Mouse (Mus musculus): ENCODE measurements around the gene Gspt1.

DNA sequence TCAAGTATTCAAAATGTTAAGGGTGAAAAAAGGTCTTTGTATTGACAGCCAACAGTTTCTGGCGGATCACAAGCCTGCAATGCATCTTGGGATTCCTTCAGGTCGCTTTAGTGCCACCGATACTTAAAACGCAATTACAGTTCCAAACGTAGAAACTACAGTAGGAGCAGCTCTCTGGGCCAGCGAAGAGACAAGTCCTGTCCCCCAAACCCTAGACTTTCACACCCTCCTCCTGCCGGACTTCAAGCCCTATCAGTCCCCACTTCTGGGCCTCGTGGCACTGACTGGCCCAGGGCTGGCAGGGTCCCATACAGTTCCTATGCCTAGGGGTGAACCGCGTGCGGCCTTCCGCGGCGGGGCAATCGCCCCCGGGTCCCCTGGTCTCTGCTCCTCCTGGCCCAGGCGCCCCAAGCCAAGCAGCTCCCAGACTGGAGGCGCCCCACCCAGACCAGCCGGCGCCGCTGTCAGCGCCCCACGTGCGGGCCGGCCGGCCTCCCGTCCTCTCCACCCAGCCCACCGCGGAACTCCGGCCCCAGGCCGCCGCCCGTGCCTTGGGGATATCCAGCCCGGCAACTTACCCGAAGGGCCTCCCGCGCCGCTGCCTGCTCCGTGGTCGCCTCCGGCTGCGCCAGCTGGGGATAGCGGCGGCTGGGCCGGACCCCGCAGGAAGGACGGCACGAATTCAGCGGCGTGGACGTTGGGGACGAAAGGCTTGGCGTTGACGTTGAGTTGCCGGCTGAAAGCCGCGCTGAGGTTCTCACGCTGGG, 877 bp downstream of the Gspt1 start:
- peak; percentile 89; the same call in 1 of the 2 replicates for TF ChIP-seq MXI1 (IDR thresholded peaks at IDR 0.05; ENCODE audit: low read depth, low read length)
- TF ChIP-seq NELFE (IDR thresholded peaks at IDR 0.05; ENCODE audit: low read depth, low read length), result no peak
- peak; percentile 67 for TF ChIP-seq POLR2A (IDR thresholded peaks at IDR 0.05; ENCODE audit: low read depth, low read length)
- TF ChIP-seq USF1 (IDR thresholded peaks at IDR 0.05; ENCODE audit: low read depth, low read length), result no peak
- TF ChIP-seq USF2 (conservative IDR thresholded peaks at IDR 0.05; ENCODE audit: low read depth, low read length), result no peak
- no peak for TF ChIP-seq CTCF (conservative IDR thresholded peaks at IDR 0.05 in 1 of 2, IDR thresholded peaks at IDR 0.05 in 1 of 2; ENCODE audit: low read depth in 2 of 2, low read length in 2 of 2)
- 0 out of 2 replicates have a peak, but pooled peaks have one; percentile 49 for TF ChIP-seq POLR2AphosphoS2 (IDR thresholded peaks at IDR 0.05; ENCODE audit: low read depth, low read length)
- TF ChIP-seq ZMIZ1 (IDR thresholded peaks at IDR 0.05; ENCODE audit: low read depth, low read length), result 0 out of 2 replicates have a peak, but pooled peaks have one; percentile 13
- TF ChIP-seq EP300 (IDR thresholded peaks at IDR 0.05; ENCODE audit: low read length), result no peak
- no peak for TF ChIP-seq ETS1 (conservative IDR thresholded peaks at IDR 0.05; ENCODE audit: low read depth, low read length)
- 0 out of 2 replicates have a peak, but pooled peaks have one; percentile 34 for TF ChIP-seq BHLHE40 (IDR thresholded peaks at IDR 0.05; ENCODE audit: low read depth, low read length)

Measured in CH12.LX (cell line).